Mouse (Mus musculus) stomach, postnatal 0 days (tissue): ENCODE data around the gene B4galnt2.

Experiments used
- CTCF ChIP-seq: IDR thresholded peaks from 2 replicates; pipeline ENCODE4 v1.5.1; 2016; ENCODE audit warnings: antibody characterized with exemption, low read depth, mild to moderate bottlenecking, moderate library complexity
- EP300 ChIP-seq: optimal IDR thresholded peaks from 2 replicates; pipeline ENCODE3; 2016; ENCODE audit warnings: antibody characterized with exemption

GRCm38 (mm10) chr11:95869918-95870470, 44.7 kb downstream of the B4galnt2 start:
- TF ChIP-seq CTCF (no peak), EP300 (no peak)
